Mouse (Mus musculus): ENCODE measurements around the gene Grifin. TPM values are rescaled to one million over a fixed set of nuclear protein-coding genes. Genes with fewer than 3 reads are reported as not detected.

The Grifin gene
- polyA plus RNA-seq (2015; fragmentation: Nextera tagmentation; extraction: Ambion mirVana) = not detected in 2 replicates

- Histone ChIP-seq H3K4me1 (replicated peaks; ENCODE audit: control insufficient read depth, insufficient read depth, low read length) (peaks cover 6% of the 10 kb centered on the region; the same call in 1 of the 2 replicates), H3K4me3 (replicated peaks; ENCODE audit: low read length) (no peak within 1 kb of the TSS), H3K9me3 (ENCODE audit: control insufficient read depth, low read length) (no peaks in the 10 kb centered on the region), H3K9ac (replicated peaks; ENCODE audit: low read depth, low read length) (no peak within 1 kb of the TSS), H3K27ac (ENCODE audit: low read length) (no peak within 1 kb of the TSS), H3K27me3 (replicated peaks; ENCODE audit: control insufficient read depth, insufficient read depth, low read length) (no peaks in the 10 kb centered on the region), H3K36me3 (ENCODE audit: control insufficient read depth, insufficient read depth) (no peaks in the 10 kb centered on the region), H3K4me2 (ENCODE audit: low read length) (no peak within 1 kb of the TSS)
- WGBS = 87% methylated on average over 4 of the region's 4 CpGs
- no peak for ATAC-seq
Observed at GRCm38 (mm10) chr5:140564896-140565295, at the start of gene Grifin. Grifin (minus strand) TSS chr5:140565071.

- Histone ChIP-seq H3K4me3 (replicated peaks; ENCODE audit: low read length) (no peak overlapping the region), H3K36me3 (ENCODE audit: control insufficient read depth, insufficient read depth) (no peaks in the 10 kb centered on the region), H3K27ac (ENCODE audit: low read length) (no peak overlapping the region), H3K9ac (replicated peaks; ENCODE audit: low read depth, low read length) (no peak overlapping the region), H3K4me1 (replicated peaks; ENCODE audit: control insufficient read depth, insufficient read depth, low read length) (peaks cover 27% of the 10 kb centered on the region), H3K9me3 (ENCODE audit: control insufficient read depth, low read length) (no peaks in the 10 kb centered on the region), H3K27me3 (replicated peaks; ENCODE audit: control insufficient read depth, insufficient read depth, low read length) (no peaks in the 10 kb centered on the region), H3K4me2 (ENCODE audit: low read length) (no peak overlapping the region)
- ATAC-seq = no peak
- WGBS = 94% methylated on average over 10 of the region's 10 CpGs
Observed at GRCm38 (mm10) chr5:140614141-140614540, 49.3 kb upstream of the Grifin start.

GRCm38 (mm10) chr5:140612191-140612590 is 47.3 kb upstream of the Grifin start:
- peak overlapping the region; percentile 64; the same call in 1 of the 2 replicates for H3K9ac ChIP-seq (replicated peaks; ENCODE audit: low read depth, low read length)
- H3K36me3 ChIP-seq (ENCODE audit: control insufficient read depth, insufficient read depth) = no peaks in the 10 kb centered on the region
- 12% methylated on average over 18 of the region's 18 CpGs for WGBS
- ATAC-seq = no peak
- H3K27me3 ChIP-seq (replicated peaks; ENCODE audit: control insufficient read depth, insufficient read depth, low read length) = no peaks in the 10 kb centered on the region
- peak overlapping the region; percentile 91 for H3K27ac ChIP-seq (ENCODE audit: low read length)
- H3K4me3 ChIP-seq (replicated peaks; ENCODE audit: low read length) = peak overlapping the region; percentile 38
- H3K4me2 ChIP-seq (ENCODE audit: low read length) = peak overlapping the region; percentile 94
- H3K9me3 ChIP-seq (ENCODE audit: control insufficient read depth, low read length) = no peaks in the 10 kb centered on the region
- peaks cover 40% of the 10 kb centered on the region for H3K4me1 ChIP-seq (replicated peaks; ENCODE audit: control insufficient read depth, insufficient read depth, low read length)

GRCm38 (mm10) chr5:140611611-140612185 is 46.8 kb upstream of the Grifin start:
- Histone ChIP-seq H3K4me3 (replicated peaks; ENCODE audit: low read length) (peak overlapping the region; percentile 38), H3K9ac (replicated peaks; ENCODE audit: low read depth, low read length) (peak overlapping the region; percentile 64), H3K4me1 (replicated peaks; ENCODE audit: control insufficient read depth, insufficient read depth, low read length) (peaks cover 44% of the 10 kb centered on the region), H3K9me3 (ENCODE audit: control insufficient read depth, low read length) (no peaks in the 10 kb centered on the region), H3K36me3 (ENCODE audit: control insufficient read depth, insufficient read depth) (no peaks in the 10 kb centered on the region), H3K27me3 (replicated peaks; ENCODE audit: control insufficient read depth, insufficient read depth, low read length) (no peaks in the 10 kb centered on the region), H3K4me2 (ENCODE audit: low read length) (peak overlapping the region; percentile 94), H3K27ac (ENCODE audit: low read length) (peak overlapping the region; percentile 91)
- 2% methylated on average over 15 of the region's 15 CpGs for WGBS
- ATAC-seq = peak; percentile 19; the same call in 1 of the 2 replicates

- Histone ChIP-seq H3K9ac (replicated peaks; ENCODE audit: low read depth, low read length) (peak overlapping the region; percentile 64), H3K27me3 (replicated peaks; ENCODE audit: control insufficient read depth, insufficient read depth, low read length) (peaks cover 2% of the 10 kb centered on the region; the same call in 1 of the 2 replicates), H3K36me3 (ENCODE audit: control insufficient read depth, insufficient read depth) (no peaks in the 10 kb centered on the region), H3K4me3 (replicated peaks; ENCODE audit: low read length) (peak overlapping the region; percentile 38), H3K27ac (ENCODE audit: low read length) (peak overlapping the region; percentile 91), H3K4me1 (replicated peaks; ENCODE audit: control insufficient read depth, insufficient read depth, low read length) (peaks cover 50% of the 10 kb centered on the region), H3K9me3 (ENCODE audit: control insufficient read depth, low read length) (no peaks in the 10 kb centered on the region), H3K4me2 (ENCODE audit: low read length) (peak overlapping the region; percentile 94)
- 1% methylated on average over 21 of the region's 21 CpGs for WGBS
- ATAC-seq = peak; percentile 36
Observed at GRCm38 (mm10) chr5:140611021-140611583, 46.2 kb upstream of the Grifin start.

GRCm38 (mm10) chr5:140610273-140611011 is 45.6 kb upstream of the Grifin start:
- Histone ChIP-seq H3K9me3 (ENCODE audit: control insufficient read depth, low read length) (no peaks in the 10 kb centered on the region), H3K4me3 (replicated peaks; ENCODE audit: low read length) (peak overlapping the region; percentile 38), H3K4me1 (replicated peaks; ENCODE audit: control insufficient read depth, insufficient read depth, low read length) (peaks cover 51% of the 10 kb centered on the region), H3K27me3 (replicated peaks; ENCODE audit: control insufficient read depth, insufficient read depth, low read length) (peaks cover 2% of the 10 kb centered on the region; the same call in 1 of the 2 replicates), H3K4me2 (ENCODE audit: low read length) (peak overlapping the region; percentile 94), H3K36me3 (ENCODE audit: control insufficient read depth, insufficient read depth) (no peaks in the 10 kb centered on the region), H3K27ac (ENCODE audit: low read length) (peak overlapping the region; percentile 91), H3K9ac (replicated peaks; ENCODE audit: low read depth, low read length) (peak overlapping the region; percentile 64)
- under 1% methylated on average over 28 of the region's 30 CpGs for WGBS
- peak; percentile 17 for ATAC-seq

GRCm38 (mm10) chr5:140609511-140610272 is 44.8 kb upstream of the Grifin start:
- no peaks in the 10 kb centered on the region for H3K9me3 ChIP-seq (ENCODE audit: control insufficient read depth, low read length)
- H3K27me3 ChIP-seq (replicated peaks; ENCODE audit: control insufficient read depth, insufficient read depth, low read length) = peaks cover 5% of the 10 kb centered on the region; the same call in 1 of the 2 replicates
- WGBS = 4% methylated on average over 13 of the region's 13 CpGs
- H3K36me3 ChIP-seq (ENCODE audit: control insufficient read depth, insufficient read depth) = no peaks in the 10 kb centered on the region
- ATAC-seq = peak; percentile 41
- H3K4me2 ChIP-seq (ENCODE audit: low read length) = peak overlapping the region; percentile 94
- peak overlapping the region; percentile 60 for H3K4me3 ChIP-seq (replicated peaks; ENCODE audit: low read length)
- peaks cover 47% of the 10 kb centered on the region for H3K4me1 ChIP-seq (replicated peaks; ENCODE audit: control insufficient read depth, insufficient read depth, low read length)
- peak overlapping the region; percentile 81 for H3K27ac ChIP-seq (ENCODE audit: low read length)
- peak overlapping the region; percentile 27; the same call in 1 of the 2 replicates for H3K9ac ChIP-seq (replicated peaks; ENCODE audit: low read depth, low read length)

- H3K9ac ChIP-seq (replicated peaks; ENCODE audit: low read depth, low read length) = peak overlapping the region; percentile 69
- WGBS = under 1% methylated on average over 16 of the region's 16 CpGs
- no peaks in the 10 kb centered on the region for H3K36me3 ChIP-seq (ENCODE audit: control insufficient read depth, insufficient read depth)
- peak; percentile 26; the same call in 1 of the 2 replicates for ATAC-seq
- H3K4me2 ChIP-seq (ENCODE audit: low read length) = peak overlapping the region; percentile 94
- peaks cover 47% of the 10 kb centered on the region for H3K4me1 ChIP-seq (replicated peaks; ENCODE audit: control insufficient read depth, insufficient read depth, low read length)
- H3K4me3 ChIP-seq (replicated peaks; ENCODE audit: low read length) = peak overlapping the region; percentile 60
- peak overlapping the region; percentile 81 for H3K27ac ChIP-seq (ENCODE audit: low read length)
- peaks cover 5% of the 10 kb centered on the region; the same call in 1 of the 2 replicates for H3K27me3 ChIP-seq (replicated peaks; ENCODE audit: control insufficient read depth, insufficient read depth, low read length)
- no peaks in the 10 kb centered on the region for H3K9me3 ChIP-seq (ENCODE audit: control insufficient read depth, low read length)
Observed at GRCm38 (mm10) chr5:140608634-140609015, 43.8 kb upstream of the Grifin start.

All from forebrain, embryonic 16.5 days (tissue).